Mouse (Mus musculus): ENCODE results near the gene Efcab2. TPM values are rescaled to one million over a fixed set of nuclear protein-coding genes. Genes with fewer than 3 reads are reported as not detected.
A peak's percentile ranks its signal among the peaks of the same experiment; 100 is the strongest.

Efcab2 gene
- total RNA-seq (2021) = 10 to 100 TPM in 1 of 2 experiments, 1 to 10 TPM in 1; 8.1 to 10.1 TPM

GRCm38 (mm10) chr1:178405951-178406711, at the start of gene Efcab2:
Efcab2 (plus strand) TSS chr1:178406085.
- DNase-seq (ENCODE audit: extremely low spot score in 1 of 2, low spot score in 1 of 2) = peak; percentile 69 to 85

- peak in 1 of 2 experiments; percentile 29 for DNase-seq (ENCODE audit: extremely low spot score in 1 of 2, low spot score in 1 of 2)
Measured at GRCm38 (mm10) chr1:178357776-178358710, 47.8 kb upstream of the Efcab2 start.

- no peak for DNase-seq (ENCODE audit: extremely low spot score in 1 of 2, low spot score in 1 of 2)
Measured at GRCm38 (mm10) chr1:178360264-178360663, 45.6 kb upstream of the Efcab2 start.

GRCm38 (mm10) chr1:178360702-178361101, 45.2 kb upstream of the Efcab2 start:
- no peak for DNase-seq (ENCODE audit: extremely low spot score in 1 of 2, low spot score in 1 of 2)

- no peak for DNase-seq (ENCODE audit: extremely low spot score in 1 of 2, low spot score in 1 of 2)
Measured at GRCm38 (mm10) chr1:178365171-178365570, 40.7 kb upstream of the Efcab2 start.

GRCm38 (mm10) chr1:178368121-178368520, 37.8 kb upstream of the Efcab2 start:
- DNase-seq (ENCODE audit: extremely low spot score in 1 of 2, low spot score in 1 of 2) = no peak

GRCm38 (mm10) chr1:178368548-178369271, 37.2 kb upstream of the Efcab2 start:
- DNase-seq (ENCODE audit: extremely low spot score in 1 of 2, low spot score in 1 of 2) = peak; percentile 79 to 91

- peak; percentile 6 to 31 for DNase-seq (ENCODE audit: extremely low spot score in 1 of 2, low spot score in 1 of 2)
Measured at GRCm38 (mm10) chr1:178369272-178369651, 36.6 kb upstream of the Efcab2 start.

GRCm38 (mm10) chr1:178372681-178373080, 33.2 kb upstream of the Efcab2 start:
- no peak for DNase-seq (ENCODE audit: extremely low spot score in 1 of 2, low spot score in 1 of 2)

GRCm38 (mm10) chr1:178375381-178375780, 30.5 kb upstream of the Efcab2 start:
- no peak for DNase-seq (ENCODE audit: extremely low spot score in 1 of 2, low spot score in 1 of 2)

GRCm38 (mm10) chr1:178376061-178376460, 29.8 kb upstream of the Efcab2 start:
- no peak for DNase-seq (ENCODE audit: extremely low spot score in 1 of 2, low spot score in 1 of 2)

GRCm38 (mm10) chr1:178376907-178377306, 29.0 kb upstream of the Efcab2 start:
- no peak for DNase-seq (ENCODE audit: extremely low spot score in 1 of 2, low spot score in 1 of 2)

GRCm38 (mm10) chr1:178378115-178378514, 27.8 kb upstream of the Efcab2 start:
- DNase-seq (ENCODE audit: extremely low spot score in 1 of 2, low spot score in 1 of 2) = no peak

GRCm38 (mm10) chr1:178379224-178379623, 26.7 kb upstream of the Efcab2 start:
- DNase-seq (ENCODE audit: extremely low spot score in 1 of 2, low spot score in 1 of 2) = no peak

- no peak for DNase-seq (ENCODE audit: extremely low spot score in 1 of 2, low spot score in 1 of 2)
Measured at GRCm38 (mm10) chr1:178382165-178382564, 23.7 kb upstream of the Efcab2 start.

- DNase-seq (ENCODE audit: extremely low spot score in 1 of 2, low spot score in 1 of 2) = no peak
Measured at GRCm38 (mm10) chr1:178388802-178389201, 17.1 kb upstream of the Efcab2 start.

GRCm38 (mm10) chr1:178389401-178389800, 16.5 kb upstream of the Efcab2 start:
- no peak for DNase-seq (ENCODE audit: extremely low spot score in 1 of 2, low spot score in 1 of 2)

- DNase-seq (ENCODE audit: extremely low spot score in 1 of 2, low spot score in 1 of 2) = no peak
Measured at GRCm38 (mm10) chr1:178392970-178393369, 12.9 kb upstream of the Efcab2 start.

GRCm38 (mm10) chr1:178395091-178395490, 10.8 kb upstream of the Efcab2 start:
- DNase-seq (ENCODE audit: extremely low spot score in 1 of 2, low spot score in 1 of 2) = no peak

GRCm38 (mm10) chr1:178396383-178396782, 9.5 kb upstream of the Efcab2 start:
- DNase-seq (ENCODE audit: extremely low spot score in 1 of 2, low spot score in 1 of 2) = no peak

GRCm38 (mm10) chr1:178399879-178400278, 6.0 kb upstream of the Efcab2 start:
- no peak for DNase-seq (ENCODE audit: extremely low spot score in 1 of 2, low spot score in 1 of 2)

Measured in layer of hippocampus, postnatal 25 days (tissue).